Mouse (Mus musculus) limb, embryonic 12.5 days (tissue): ENCODE data around the gene Cfap161. TPM values are rescaled to one million over a fixed set of nuclear protein-coding genes. Genes with fewer than 3 reads are reported as not detected.

Source experiments
- ATAC-seq: fragments of 200-750 bp; cut with Nextera tagmentation; 2 replicates; pipeline ENCODE4 v1.8.0; 2017; ENCODE audit warnings: low read depth, moderate TSS enrichment; ENCODE audit not compliant: insufficient number of reproducible peaks, insufficient read depth, low FRiP score, low TSS enrichment
- H3K27ac ChIP-seq: fragments of 300-500 bp; sonication (generic); 2 replicates; pipeline ENCODE4 v1.5.1; 2016; ENCODE audit warnings: mild to moderate bottlenecking, moderate library complexity
- H3K27me3 ChIP-seq: fragments of 300-500 bp; sonication (generic); 2 replicates; pipeline ENCODE4 v1.6.1; 2016; ENCODE audit warnings: mild to moderate bottlenecking, moderate library complexity
- H3K36me3 ChIP-seq: fragments of 300-500 bp; sonication (generic); 2 replicates; pipeline ENCODE4 v1.6.1; 2016; ENCODE audit warnings: mild to moderate bottlenecking, moderate library complexity
- H3K4me1 ChIP-seq: fragments of 300-500 bp; sonication (generic); replicated peaks from 2 replicates; pipeline ENCODE4 v1.6.1; 2016
- H3K4me2 ChIP-seq: fragments of 300-500 bp; sonication (generic); 2 replicates; pipeline ENCODE4 v1.6.1; 2016; ENCODE audit warnings: mild to moderate bottlenecking, moderate library complexity
- H3K4me3 ChIP-seq: fragments of 300-500 bp; sonication (generic); replicated peaks from 2 replicates; pipeline ENCODE4 v1.5.1; 2016; ENCODE audit warnings: mild to moderate bottlenecking
- H3K9ac ChIP-seq: fragments of 300-500 bp; sonication (generic); replicated peaks from 2 replicates; pipeline ENCODE4 v1.6.1; 2016; ENCODE audit warnings: mild to moderate bottlenecking, moderate library complexity
- H3K9me3 ChIP-seq: fragments of 300-500 bp; sonication (generic); 2 replicates; pipeline ENCODE4 v1.6.1; 2016; ENCODE audit warnings: mild to moderate bottlenecking, moderate library complexity
- WGBS: fragments of 180-500 bp; shearing (Covaris S2); methylation state at CpG from one replicate; pipeline ENCODE4 v1.1.7; 2016; 5-methylcytosine and 5-hydroxymethylcytosine counted together
- polyA plus RNA-seq: library from polyadenylated mRNA; unstranded; fragments of >200 nt; fragmentation: Nextera tagmentation; extraction: Ambion mirVana; gene quantifications from 2 replicates; pipeline ENCODE4 v1.2.1, GENCODE M21; 2016

Cfap161 gene
- polyA plus RNA-seq, 1 experiment from 2014 or later: 0.45 TPM

DNA sequence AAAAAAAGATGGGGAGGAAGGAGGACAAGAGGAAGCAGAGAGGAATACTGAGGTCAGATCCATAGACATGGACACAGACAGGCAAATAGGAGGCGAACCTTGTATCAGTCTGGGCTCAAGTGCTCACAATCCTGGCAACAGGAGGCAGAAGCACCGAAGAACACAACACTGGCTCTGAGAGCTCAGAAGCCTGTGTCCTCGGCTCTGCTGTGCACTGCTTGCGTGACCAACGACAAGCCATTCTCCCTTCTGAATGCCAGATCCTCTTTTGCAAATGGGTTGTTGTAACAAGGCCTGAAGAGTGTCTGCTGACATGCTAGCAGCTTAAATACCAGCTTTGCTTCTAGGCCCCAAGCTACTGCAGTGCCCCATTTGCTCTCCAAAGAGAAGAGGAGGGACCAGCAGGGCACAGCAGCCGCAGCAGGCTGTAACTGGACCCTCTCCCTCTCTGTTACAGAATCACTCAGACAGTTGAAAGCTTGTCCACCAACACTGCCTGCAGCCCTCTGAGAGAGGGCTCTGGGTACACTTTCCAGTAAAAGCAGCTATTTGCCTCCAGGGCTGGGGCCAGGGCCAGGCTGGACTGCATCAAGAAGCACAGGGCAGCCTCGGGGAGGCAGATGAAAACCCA lies 54.9 kb downstream of the Cfap161 start:
- peak; percentile 50; the same call in 1 of the 2 replicates for ATAC-seq
- H3K27me3 ChIP-seq: no peaks in the 10 kb centered on the region
- no peaks in the 10 kb centered on the region for H3K9me3 ChIP-seq
- peak overlapping the region; percentile 78 for H3K27ac ChIP-seq
- no peak overlapping the region; the same call in 1 of the 2 replicates for H3K9ac ChIP-seq
- 0 out of 2 replicates have a peak overlapping the region, but pooled peaks have one; percentile 15 for H3K4me2 ChIP-seq
- WGBS: 33% methylated on average over 7 of the region's 7 CpGs
- no peak overlapping the region for H3K4me3 ChIP-seq
- H3K4me1 ChIP-seq: peaks cover 57% of the 10 kb centered on the region
- H3K36me3 ChIP-seq: no peaks in the 10 kb centered on the region

DNA sequence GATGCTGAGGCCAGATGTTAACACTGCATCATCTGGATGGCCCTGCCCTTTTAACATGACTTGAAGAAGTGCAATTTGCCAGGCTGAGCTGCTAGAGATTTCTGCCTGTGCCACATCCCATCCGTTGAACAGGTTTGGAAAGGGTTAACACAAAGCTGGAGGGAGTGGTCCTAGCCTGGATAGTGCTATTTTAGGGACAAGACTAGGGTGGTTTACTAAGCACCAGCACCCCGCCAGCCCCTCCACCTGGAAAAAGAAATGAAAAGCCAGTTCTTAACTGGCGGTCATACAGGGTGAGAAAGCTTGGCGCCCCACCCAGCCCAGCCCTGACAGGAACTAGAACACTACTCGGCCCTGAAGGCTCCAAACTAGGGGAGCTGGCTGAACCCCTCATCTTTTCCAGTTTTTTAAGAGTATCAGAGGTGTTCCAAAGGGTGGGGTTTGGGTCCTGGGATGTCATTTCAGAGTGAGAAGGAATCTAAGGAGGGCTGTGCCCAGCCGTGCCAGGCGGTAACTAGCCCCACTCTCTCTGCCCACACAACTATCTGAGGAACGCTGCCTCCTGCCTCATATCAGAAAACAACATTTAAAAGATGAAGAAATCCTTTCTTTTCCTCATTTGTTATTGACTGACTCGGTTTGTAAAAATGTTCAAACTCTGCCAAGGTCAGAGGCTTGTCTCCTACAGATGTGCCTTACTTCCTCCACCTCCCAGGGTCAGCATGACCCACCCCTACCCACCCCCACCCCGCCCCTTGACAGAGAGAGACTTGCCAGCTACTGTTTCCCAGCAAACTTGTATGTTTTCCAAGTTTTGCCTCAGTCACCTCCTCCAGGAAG lies 55.8 kb downstream of the Cfap161 start:
- Histone ChIP-seq H3K36me3 (no peaks in the 10 kb centered on the region), H3K9me3 (no peaks in the 10 kb centered on the region), H3K9ac (no peak overlapping the region), H3K4me1 (peaks cover 48% of the 10 kb centered on the region), H3K27me3 (no peaks in the 10 kb centered on the region), H3K4me2 (no peak overlapping the region), H3K27ac (peak overlapping the region; percentile 73), H3K4me3 (no peak overlapping the region)
- peak; percentile 26; the same call in 1 of the 2 replicates for ATAC-seq
- 63% methylated on average over 10 of the region's 10 CpGs for WGBS

DNA sequence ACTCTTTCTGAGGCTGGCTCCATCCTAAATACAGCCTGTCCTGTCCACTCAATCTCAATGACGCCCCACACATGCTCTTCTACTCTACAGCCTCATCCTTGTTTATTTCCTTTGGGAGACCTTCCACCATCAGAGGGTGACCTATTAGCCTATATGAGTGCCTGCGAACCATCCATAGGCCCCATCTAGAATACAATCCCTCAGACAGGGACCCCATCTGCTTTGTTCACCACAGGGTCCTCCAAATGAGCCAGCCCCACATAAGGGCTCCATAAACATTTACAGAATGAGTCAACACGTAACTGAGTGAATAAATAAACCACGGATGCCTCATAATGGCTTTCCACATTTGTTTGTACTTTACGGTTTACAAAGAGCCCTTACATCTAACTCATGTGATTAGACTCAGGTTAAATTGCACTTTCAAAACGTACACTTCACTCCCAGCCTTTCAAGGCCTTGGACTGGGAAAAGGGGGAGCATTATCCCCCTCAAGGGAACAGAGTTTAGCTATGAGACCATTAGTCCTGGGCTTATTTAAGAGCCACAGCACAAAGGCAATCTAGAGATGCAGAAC lies 56.7 kb downstream of the Cfap161 start:
- H3K27ac ChIP-seq: peak overlapping the region; percentile 73
- no peak overlapping the region for H3K4me3 ChIP-seq
- H3K36me3 ChIP-seq: no peaks in the 10 kb centered on the region
- H3K4me1 ChIP-seq: peaks cover 44% of the 10 kb centered on the region
- no peak overlapping the region for H3K9ac ChIP-seq
- H3K4me2 ChIP-seq: no peak overlapping the region
- no peaks in the 10 kb centered on the region for H3K9me3 ChIP-seq
- peak; percentile 52; the same call in 1 of the 2 replicates for ATAC-seq
- no peaks in the 10 kb centered on the region for H3K27me3 ChIP-seq
- WGBS: 23% methylated on average over 6 of the region's 6 CpGs

DNA sequence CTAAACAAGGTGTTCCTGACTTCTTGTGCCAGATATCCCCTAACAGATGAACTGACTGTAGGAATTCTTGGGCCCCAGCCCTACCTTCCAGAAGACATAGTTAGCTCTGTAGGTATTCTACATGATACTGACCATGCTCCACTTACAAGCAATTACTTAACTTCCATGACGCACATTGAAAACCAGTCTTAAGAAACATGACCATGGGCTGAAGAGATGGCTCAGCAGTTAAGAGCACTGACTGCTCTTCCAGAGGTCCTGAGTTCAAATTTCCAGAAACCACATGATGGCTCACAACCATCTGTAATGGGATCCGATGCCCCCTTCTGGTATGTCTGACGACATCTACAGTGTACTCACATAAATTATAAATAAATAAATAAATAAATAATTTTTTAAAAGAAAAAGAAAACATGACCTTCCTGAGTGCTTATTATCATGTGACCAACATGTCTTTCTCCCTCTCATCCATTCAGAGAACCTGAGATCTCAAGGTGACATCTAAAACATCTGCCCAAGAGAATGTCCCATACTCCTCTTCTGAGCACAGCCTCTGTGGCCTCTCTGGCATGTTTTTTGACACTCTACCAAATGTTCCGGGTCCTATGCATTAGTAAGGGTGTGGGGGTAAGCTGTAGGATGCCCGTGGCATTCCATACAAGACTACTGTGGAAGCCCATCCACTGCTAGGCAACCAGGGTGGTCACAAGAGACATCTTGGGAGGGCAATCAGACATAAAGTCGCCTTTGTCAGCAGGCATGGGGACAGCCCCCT lies 58.2 kb downstream of the Cfap161 start:
- ATAC-seq: no peak
- Histone ChIP-seq H3K36me3 (no peaks in the 10 kb centered on the region), H3K4me2 (no peak overlapping the region), H3K4me3 (no peak overlapping the region), H3K9me3 (no peaks in the 10 kb centered on the region), H3K4me1 (peaks cover 44% of the 10 kb centered on the region), H3K27me3 (no peaks in the 10 kb centered on the region), H3K9ac (no peak overlapping the region), H3K27ac (no peak overlapping the region)
- 86% methylated on average over 6 of the region's 6 CpGs for WGBS

DNA sequence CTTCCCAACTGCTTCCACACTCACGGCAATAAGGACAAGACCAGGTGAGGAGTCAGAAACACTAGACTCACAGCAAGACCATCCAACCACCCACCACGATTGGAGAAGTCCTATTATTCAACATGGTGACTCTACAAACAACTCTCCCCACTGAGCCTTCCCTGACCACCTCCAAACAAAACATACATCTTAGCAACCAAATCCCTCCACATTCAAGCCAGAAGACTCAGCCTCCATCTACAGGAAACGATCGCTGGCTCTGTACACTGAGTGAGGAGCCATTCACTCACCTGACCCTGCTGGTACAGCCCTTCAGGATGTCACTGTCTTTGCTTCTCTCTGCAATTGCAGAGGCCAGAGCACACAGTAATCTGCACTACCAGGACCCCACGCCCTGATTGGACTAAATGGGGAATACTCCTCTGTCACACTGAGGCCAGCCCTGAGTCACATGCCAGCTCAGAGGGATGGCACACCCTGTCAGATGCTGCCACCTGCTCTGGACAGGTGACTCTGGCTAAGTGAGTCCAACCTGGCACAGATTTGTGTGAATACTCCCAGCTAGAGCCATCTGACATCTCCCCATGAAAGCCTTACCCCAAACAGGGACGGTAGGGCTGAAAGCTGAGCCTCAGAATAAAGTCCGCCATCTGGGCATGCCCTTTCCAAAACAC lies 59.4 kb downstream of the Cfap161 start:
- no peak for ATAC-seq
- no peak overlapping the region for H3K4me2 ChIP-seq
- no peak overlapping the region for H3K27ac ChIP-seq
- no peaks in the 10 kb centered on the region for H3K27me3 ChIP-seq
- H3K9ac ChIP-seq: no peak overlapping the region
- H3K36me3 ChIP-seq: no peaks in the 10 kb centered on the region
- H3K9me3 ChIP-seq: no peaks in the 10 kb centered on the region
- 90% methylated on average over 7 of the region's 7 CpGs for WGBS
- H3K4me3 ChIP-seq: no peak overlapping the region
- peaks cover 36% of the 10 kb centered on the region for H3K4me1 ChIP-seq

DNA sequence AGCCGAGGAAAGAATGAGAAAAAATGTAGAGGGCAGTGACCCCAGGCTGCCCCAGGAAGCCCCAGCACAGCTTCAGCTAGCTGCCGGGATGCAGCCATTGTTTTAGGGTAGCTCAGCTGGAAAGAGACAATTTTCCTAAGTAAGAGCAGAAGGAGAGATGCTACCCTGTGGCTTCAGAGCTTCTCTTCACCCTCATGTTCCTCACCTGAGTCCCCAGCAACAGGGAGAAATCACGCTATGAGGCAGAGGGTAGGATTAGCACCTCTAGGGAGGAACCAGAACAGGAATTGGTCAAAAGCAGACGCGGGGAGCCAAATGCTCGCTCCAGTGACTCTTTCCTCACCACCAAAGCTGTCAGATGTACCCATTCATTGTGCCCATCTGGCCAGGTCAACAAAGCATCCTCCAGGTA lies 60.0 kb downstream of the Cfap161 start:
- WGBS: 74% methylated on average over 6 of the region's 6 CpGs

DNA sequence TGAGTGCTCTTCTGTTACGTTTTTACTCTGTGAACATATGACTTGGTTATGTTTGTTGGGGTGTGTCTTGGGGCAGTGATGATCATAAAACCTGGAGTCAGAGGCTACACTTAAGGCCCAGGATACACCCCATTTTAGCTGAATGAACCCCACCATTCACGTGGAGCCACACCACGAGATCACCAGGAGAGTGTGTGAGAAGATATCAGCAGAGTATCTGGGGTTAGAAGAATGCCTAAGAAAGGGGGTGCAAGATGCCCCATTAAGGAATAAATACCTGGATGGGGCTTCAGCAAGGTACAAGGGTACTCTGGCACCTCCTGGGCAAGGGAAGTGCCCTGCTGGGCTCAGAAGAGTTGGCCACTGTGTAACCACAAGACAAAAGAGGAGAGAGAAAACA lies 60.4 kb downstream of the Cfap161 start:
- no peak overlapping the region for H3K27ac ChIP-seq
- no peaks in the 10 kb centered on the region for H3K9me3 ChIP-seq
- H3K36me3 ChIP-seq: no peaks in the 10 kb centered on the region
- 93% methylated on average over 3 of the region's 3 CpGs for WGBS
- no peak overlapping the region for H3K9ac ChIP-seq
- no peak overlapping the region for H3K4me2 ChIP-seq
- H3K4me3 ChIP-seq: no peak overlapping the region
- H3K4me1 ChIP-seq: peaks cover 26% of the 10 kb centered on the region
- no peaks in the 10 kb centered on the region for H3K27me3 ChIP-seq
- no peak for ATAC-seq

More for the DNA sequence above, 60.0 kb downstream of the Cfap161 start:
- H3K4me1 ChIP-seq: peaks cover 30% of the 10 kb centered on the region
- H3K27ac ChIP-seq: no peak overlapping the region
- H3K4me3 ChIP-seq: no peak overlapping the region
- no peak overlapping the region for H3K9ac ChIP-seq
- H3K9me3 ChIP-seq: no peaks in the 10 kb centered on the region
- no peak overlapping the region for H3K4me2 ChIP-seq
- no peaks in the 10 kb centered on the region for H3K27me3 ChIP-seq
- no peaks in the 10 kb centered on the region for H3K36me3 ChIP-seq
- no peak for ATAC-seq

DNA sequence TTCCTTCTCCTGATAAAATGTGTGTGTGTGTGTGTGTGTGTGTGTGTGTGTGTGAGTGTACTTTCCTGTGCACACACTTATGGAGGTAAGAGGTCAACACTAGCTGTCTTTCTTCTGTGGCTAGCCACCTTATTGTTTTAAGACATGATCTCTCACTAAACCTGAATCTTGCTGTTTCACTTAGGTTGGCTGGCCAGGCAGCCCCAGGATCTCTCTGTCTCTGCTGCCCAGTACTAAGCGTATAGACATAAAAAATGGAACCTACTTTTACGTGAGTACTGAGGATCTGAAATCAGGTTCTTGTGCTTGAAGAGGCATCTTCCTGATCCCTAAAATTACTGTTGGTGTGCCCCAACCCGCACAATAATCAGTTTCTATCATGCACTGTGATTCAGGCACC lies 61.9 kb downstream of the Cfap161 start:
- H3K9me3 ChIP-seq: no peaks in the 10 kb centered on the region
- no peak overlapping the region for H3K27ac ChIP-seq
- no peak overlapping the region for H3K4me2 ChIP-seq
- H3K4me1 ChIP-seq: peaks cover 11% of the 10 kb centered on the region
- ATAC-seq: no peak
- no peaks in the 10 kb centered on the region for H3K27me3 ChIP-seq
- no peak overlapping the region for H3K4me3 ChIP-seq
- no peaks in the 10 kb centered on the region for H3K36me3 ChIP-seq
- WGBS: 92% methylated on average over 3 of the region's 3 CpGs
- no peak overlapping the region for H3K9ac ChIP-seq

DNA sequence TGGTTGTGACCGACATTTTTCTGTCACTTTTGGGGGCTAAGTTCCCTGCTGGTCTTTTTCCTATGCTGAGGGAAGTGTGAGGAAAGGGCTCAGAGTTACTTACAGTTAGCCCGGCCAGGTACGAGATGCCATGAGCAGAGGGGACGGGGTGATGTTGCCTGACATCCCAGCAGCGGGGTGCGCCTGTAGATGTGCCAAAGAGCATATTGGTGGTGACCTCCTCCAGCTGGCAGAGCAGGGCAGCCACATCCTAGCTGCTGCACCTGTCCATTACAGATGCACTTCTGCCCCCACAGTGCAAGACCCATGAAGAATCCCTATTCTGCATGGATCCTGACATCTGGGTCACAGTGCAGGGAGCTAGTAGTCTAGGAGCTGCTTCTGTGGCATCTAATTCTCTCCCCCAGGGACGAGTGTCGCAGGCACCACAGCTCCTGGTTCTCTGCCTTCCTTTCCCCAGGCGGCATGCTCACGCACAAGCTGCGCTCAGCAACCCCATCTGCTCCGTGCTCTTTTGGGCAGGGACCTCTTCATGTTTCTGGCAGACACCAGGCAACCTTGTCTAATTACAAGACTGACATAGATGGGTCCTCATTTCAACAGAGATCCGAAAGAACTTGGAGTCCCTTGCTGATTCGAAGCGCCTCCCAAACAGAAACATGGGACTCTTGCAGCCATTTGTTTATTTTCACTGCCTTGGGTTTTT lies 62.6 kb downstream of the Cfap161 start:
- Histone ChIP-seq H3K4me3 (no peak overlapping the region), H3K4me2 (no peak overlapping the region), H3K9me3 (no peaks in the 10 kb centered on the region), H3K27me3 (no peaks in the 10 kb centered on the region), H3K27ac (no peak overlapping the region), H3K36me3 (no peaks in the 10 kb centered on the region), H3K9ac (no peak overlapping the region), H3K4me1 (peaks cover 4% of the 10 kb centered on the region; the same call in 1 of the 2 replicates)
- ATAC-seq: no peak
- WGBS: 83% methylated on average over 15 of the region's 15 CpGs

DNA sequence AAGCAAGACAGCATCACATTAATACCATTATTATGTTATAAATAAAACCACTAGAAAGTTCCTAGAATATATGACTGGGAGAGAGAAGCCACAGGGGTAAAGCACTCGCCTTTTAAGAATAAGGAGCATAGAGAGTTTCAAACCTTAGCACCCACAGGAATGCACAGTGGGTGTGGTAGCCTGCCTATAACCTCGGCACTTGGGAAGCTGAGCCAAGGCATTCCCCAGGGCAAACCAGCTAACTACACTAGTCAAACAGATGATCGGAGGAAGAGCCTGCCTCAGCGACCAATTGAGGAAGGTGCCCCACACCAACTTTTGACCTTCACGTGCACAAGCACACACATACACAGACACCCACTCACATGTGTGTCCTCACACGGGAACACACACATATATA lies 63.4 kb downstream of the Cfap161 start:
- no peak for ATAC-seq
- Histone ChIP-seq H3K36me3 (no peaks in the 10 kb centered on the region), H3K9ac (no peak overlapping the region), H3K4me2 (no peak overlapping the region), H3K9me3 (no peaks in the 10 kb centered on the region), H3K4me3 (no peak overlapping the region), H3K27ac (no peak overlapping the region), H3K27me3 (no peaks in the 10 kb centered on the region), H3K4me1 (peaks cover 7% of the 10 kb centered on the region)
- 88% methylated on average over 6 of the region's 6 CpGs for WGBS
